Mouse (Mus musculus) embryonic fibroblast, embryonic 13.5 days (primary cell): ENCODE data around the gene Olfr191. TPM values are rescaled to one million over a fixed set of nuclear protein-coding genes. Genes with fewer than 3 reads are reported as not detected.

Experiments used
- H3K27ac ChIP-seq: 2 replicates; pipeline ENCODE4 v1.5.1; 2012; ENCODE audit warnings: low read length, control low read depth, inconsistent platforms; ENCODE audit not compliant: insufficient read depth
- H3K4me1 ChIP-seq: 2 replicates; pipeline ENCODE4 v1.6.1; 2011; ENCODE audit warnings: low read length; ENCODE audit not compliant: control insufficient read depth, insufficient read depth
- H3K4me3 ChIP-seq: 2 replicates; pipeline ENCODE4 v1.5.1; 2011; ENCODE audit warnings: mild to moderate bottlenecking, control low read depth, low read length; ENCODE audit not compliant: insufficient read depth
- CTCF ChIP-seq: IDR thresholded peaks from 2 replicates; pipeline ENCODE4 v1.5.1; 2011; ENCODE audit warnings: mild to moderate bottlenecking, control low read depth, low read length, moderate library complexity, borderline replicate concordance; ENCODE audit not compliant: insufficient read depth
- POLR2A ChIP-seq: IDR thresholded peaks from 2 replicates; pipeline ENCODE4 v1.6.1; 2011; ENCODE audit warnings: low read depth, mild to moderate bottlenecking, control low read depth, low read length, moderate library complexity
- polyA plus RNA-seq: library from polyadenylated mRNA; stranded (reverse); fragments of >200 nt; gene quantifications from 2 replicates; pipeline ENCODE4 v1.2.4, GENCODE M21; 2011; ENCODE audit warnings: low read depth; ENCODE audit not compliant: missing spikeins, insufficient read length

Gene Olfr191
- polyA plus RNA-seq, 1 experiment: not detected

DNA sequence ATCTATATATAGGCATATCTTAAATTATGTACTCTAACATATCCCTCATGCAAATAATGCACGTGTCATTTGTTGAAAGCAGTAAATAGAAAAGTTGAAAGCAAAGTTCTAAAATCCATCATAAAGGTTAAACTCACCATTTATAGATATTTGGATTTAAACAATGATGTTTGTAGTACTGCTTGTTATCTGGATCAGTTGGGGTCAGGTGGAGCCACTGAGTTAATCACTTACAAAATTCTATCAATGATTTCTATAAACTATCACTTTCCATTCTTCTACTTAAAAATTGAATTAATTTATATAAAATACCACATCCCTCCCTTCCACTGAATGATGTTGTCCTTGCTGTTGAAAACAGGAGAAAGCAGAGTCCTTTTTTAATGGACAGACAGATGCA is 40.8 kb downstream of the Olfr191 start:
- no peak for TF ChIP-seq POLR2A
- TF ChIP-seq CTCF: no peak
- Histone ChIP-seq H3K4me3 (no peak overlapping the region), H3K4me1 (no peaks in the 10 kb centered on the region), H3K27ac (no peak overlapping the region)

DNA sequence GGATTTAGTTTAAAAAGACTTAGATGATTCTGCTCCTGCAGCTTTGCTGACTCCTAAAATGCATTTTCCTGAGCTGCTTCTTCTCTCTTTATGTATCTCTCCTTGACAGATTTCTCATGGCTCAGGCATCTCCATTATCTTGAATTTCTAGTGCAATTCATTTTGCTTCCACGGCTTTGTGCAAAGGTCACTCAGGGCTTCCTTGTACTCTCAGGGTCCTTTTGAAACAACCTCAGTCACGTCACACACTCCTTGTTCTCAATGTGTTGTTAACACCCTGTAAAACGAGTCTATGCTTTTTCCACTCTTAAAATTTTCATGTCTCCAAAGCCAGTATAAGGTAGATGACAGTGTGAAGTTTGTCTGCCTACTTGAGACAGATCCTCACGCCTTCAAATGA is 42.0 kb downstream of the Olfr191 start:
- Histone ChIP-seq H3K4me1 (no peaks in the 10 kb centered on the region), H3K4me3 (no peak overlapping the region), H3K27ac (no peak overlapping the region)
- TF ChIP-seq CTCF: no peak
- no peak for TF ChIP-seq POLR2A

DNA sequence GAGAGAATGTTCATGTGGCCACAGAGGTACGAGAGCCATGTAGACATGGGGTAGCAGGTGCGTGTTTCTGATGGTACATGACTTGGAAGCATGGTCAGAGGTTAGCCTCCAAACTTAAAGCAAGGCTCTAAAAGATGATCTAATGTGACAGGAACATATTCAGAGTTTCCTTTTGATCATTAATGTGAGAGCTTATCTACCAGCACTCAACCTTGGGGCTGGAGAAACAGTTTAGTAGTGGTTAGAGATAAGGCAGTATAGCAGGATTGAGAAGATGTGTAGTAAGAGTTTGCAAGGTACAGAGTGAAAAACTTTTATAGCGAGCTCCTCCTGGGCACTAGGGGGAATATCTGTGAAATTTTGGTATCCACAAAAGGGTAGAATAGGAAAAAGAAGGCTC is 43.8 kb downstream of the Olfr191 start:
- no peak for TF ChIP-seq POLR2A
- TF ChIP-seq CTCF: no peak
- Histone ChIP-seq H3K27ac (no peak overlapping the region), H3K4me3 (no peak overlapping the region), H3K4me1 (no peaks in the 10 kb centered on the region)

DNA sequence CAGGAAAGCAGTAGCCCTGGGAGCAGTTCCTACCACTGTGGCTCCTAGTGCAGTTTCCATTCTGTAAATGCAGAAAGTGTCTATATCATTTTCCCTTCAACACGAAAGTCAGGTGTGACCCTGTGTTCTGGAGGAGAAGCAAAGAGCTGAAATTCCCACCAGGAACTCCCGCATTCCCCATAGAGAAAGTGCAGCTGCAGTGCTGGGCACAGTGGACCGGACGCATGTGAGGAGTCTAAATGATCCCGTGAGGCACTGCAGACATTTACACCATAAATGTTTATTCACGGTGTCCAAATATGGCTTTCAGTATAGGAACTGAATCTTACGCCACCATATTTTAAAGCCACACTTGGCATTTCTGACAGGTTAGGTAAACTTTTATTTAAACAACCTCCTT is 49.9 kb downstream of the Olfr191 start, which contains the start of gene Olfr187:
TSS of gene Olfr187 (minus strand) at position 58 of the 400 bp plus-strand sequence.
- Histone ChIP-seq H3K4me3 (no peak within 1 kb of the TSS), H3K4me1 (no peaks in the 10 kb centered on the region), H3K27ac (no peak within 1 kb of the TSS)
- TF ChIP-seq POLR2A (no peak), CTCF (no peak)

Other genes starting within 250 kb of the Olfr191 start
- gene Olfr177, start 215.1 kb downstream of the Olfr191 start, polyA plus RNA-seq: not detected in 2 replicates
- gene Olfr178, start 197.8 kb downstream of the Olfr191 start, polyA plus RNA-seq: not detected in 2 replicates
- gene Olfr181, start 161.1 kb downstream of the Olfr191 start, polyA plus RNA-seq: not detected in 2 replicates
- not detected in 2 replicates for gene Olfr180, start 160.4 kb downstream of the Olfr191 start, polyA plus RNA-seq
- gene Olfr183, start 94.5 kb downstream of the Olfr191 start, polyA plus RNA-seq: not detected in 2 replicates
- gene Olfr186, start 59.5 kb downstream of the Olfr191 start, polyA plus RNA-seq: not detected in 2 replicates
- not detected in 2 replicates for gene Olfr187, start 50.1 kb downstream of the Olfr191 start, polyA plus RNA-seq
- not detected in 2 replicates for gene Olfr190, start 11.8 kb downstream of the Olfr191 start, polyA plus RNA-seq
- not detected in 2 replicates for gene Olfr193, start 22.1 kb upstream of the Olfr191 start, polyA plus RNA-seq
- gene Olfr194, start 31.2 kb upstream of the Olfr191 start, polyA plus RNA-seq: not detected in 2 replicates
- not detected in 2 replicates for gene Olfr195, start 57.2 kb upstream of the Olfr191 start, polyA plus RNA-seq
- not detected in 2 replicates for gene Olfr196, start 80.6 kb upstream of the Olfr191 start, polyA plus RNA-seq
- not detected in 2 replicates for gene Olfr198, start 113.7 kb upstream of the Olfr191 start, polyA plus RNA-seq
- not detected in 2 replicates for gene Olfr199, start 129.9 kb upstream of the Olfr191 start, polyA plus RNA-seq
- gene Olfr201, start 182.8 kb upstream of the Olfr191 start, polyA plus RNA-seq: not detected in 2 replicates
- not detected in 2 replicates for gene Olfr202, start 197.0 kb upstream of the Olfr191 start, polyA plus RNA-seq
- not detected in 2 replicates for gene Olfr203, start 209.1 kb upstream of the Olfr191 start, polyA plus RNA-seq
- gene Olfr204, start 228.4 kb upstream of the Olfr191 start, polyA plus RNA-seq: not detected in 2 replicates
- not detected in 2 replicates for gene Olfr205, start 241.3 kb upstream of the Olfr191 start, polyA plus RNA-seq